Mouse (Mus musculus) left cerebral cortex, adult 2 months (tissue): ENCODE measurements around the gene Gm10518. TPM values are rescaled to one million over a fixed set of nuclear protein-coding genes. Genes with fewer than 3 reads are reported as not detected.
A peak's percentile ranks its signal among the peaks of the same experiment; 100 is the strongest.

Experiments used
- DNase-seq, 2 experiments: peaks; one replicate each; pipeline ENCODE4 v3.0.0; 2021 to 2022; ENCODE audit warnings: low spot score in 2 of 2, mixed read lengths in 1 of 2; ENCODE audit errors: extremely low spot score in 1 of 2
- H3K27ac ChIP-seq: fragments of 200-600 bp; 2 replicates; pipeline ENCODE4 v1.8.1; 2022
- H3K4me3 ChIP-seq: fragments of 200-600 bp; 2 replicates; pipeline ENCODE4 v1.8.1; 2022
- CTCF ChIP-seq: fragments of 200-600 bp; IDR thresholded peaks from 2 replicates; pipeline ENCODE4 v1.8.1; 2022; ENCODE audit warnings: antibody characterized with exemption, mild to moderate bottlenecking, moderate library complexity
- intact Hi-C: fragments of 180-260 bp; cut with DNase I; formaldehyde crosslinking; loops from one replicate; pipeline ENCODE4 v1.15.1; 2025
- long read RNA-seq, 2 experiments: library from polyadenylated mRNA; stranded (forward); transcript quantifications; one replicate each; pipeline ENCODE4 v2.0.0; 2021; ENCODE audit warnings: borderline mapping rate in 2 of 2
- total RNA-seq, 2 experiments: library from RNA; stranded (reverse); gene quantifications; 2 replicates each; pipeline ENCODE4 v1.2.3; 2021

The Gm10518 gene
- total RNA-seq = under 1 TPM in 1 of 2 experiments, not detected in 1; 0.26 TPM
- long read RNA-seq, experiment 1 = 0 reads
- long read RNA-seq, experiment 2 = 0 reads

- DNase-seq = peak; percentile 57 to 67
- intact Hi-C loops = loop anchor here (1.0 to 2.0 kb wide), 2 partner anchors 42 to 256 kb away; partner anchors contain the start of genes Cnst and Tfb2m
- H3K27ac ChIP-seq = peak within 1 kb of the TSS; percentile 95
- TF ChIP-seq CTCF = no peak
- H3K4me3 ChIP-seq = peak within 1 kb of the TSS; percentile 91
Observed at GRCm38 (mm10) chr1:179802610-179803512, at the start of gene Gm10518. Gm10518 (plus strand) TSS chr1:179803376.

GRCm38 (mm10) chr1:179756477-179756876, 46.7 kb upstream of the Gm10518 start:
- no peak for DNase-seq
- Histone ChIP-seq H3K27ac (no peak overlapping the region), H3K4me3 (no peak overlapping the region)
- intact Hi-C loops = no loop called here
- TF ChIP-seq CTCF = no peak

- TF ChIP-seq CTCF = no peak
Observed at GRCm38 (mm10) chr1:179760086-179760485, 43.1 kb upstream of the Gm10518 start.

GRCm38 (mm10) chr1:179760553-179760952, 42.6 kb upstream of the Gm10518 start:
- no peak for DNase-seq
- TF ChIP-seq CTCF = no peak
- intact Hi-C loops = loop anchor here (2.0 to 5.0 kb wide), 2 partner anchors 20 to 37 kb away; no protein-coding TSS in a partner anchor
- H3K27ac ChIP-seq = no peak overlapping the region
- no peak overlapping the region for H3K4me3 ChIP-seq

More at GRCm38 (mm10) chr1:179760086-179760485, 43.1 kb upstream of the Gm10518 start:
- intact Hi-C loops = loop anchor here (2.0 to 5.0 kb wide), 2 partner anchors 21 to 37 kb away; no protein-coding TSS in a partner anchor
- no peak for DNase-seq
- Histone ChIP-seq H3K27ac (no peak overlapping the region), H3K4me3 (no peak overlapping the region)

- Histone ChIP-seq H3K27ac (no peak overlapping the region), H3K4me3 (no peak overlapping the region)
- intact Hi-C loops = loop anchor here (10.0 kb wide), 1 partner anchor 1442 kb away; the partner anchor contains the start of gene Hnrnpu
- DNase-seq = no peak
- no peak for TF ChIP-seq CTCF
Observed at GRCm38 (mm10) chr1:179776831-179777230, 26.3 kb upstream of the Gm10518 start.

- no peak for DNase-seq
- intact Hi-C loops = no loop called here
- H3K4me3 ChIP-seq = no peak overlapping the region
- H3K27ac ChIP-seq = no peak overlapping the region
- TF ChIP-seq CTCF = no peak
Observed at GRCm38 (mm10) chr1:179784098-179784497, 19.1 kb upstream of the Gm10518 start.

GRCm38 (mm10) chr1:179785502-179785901, 17.7 kb upstream of the Gm10518 start:
- no peak for TF ChIP-seq CTCF
- intact Hi-C loops = loop anchor here (5.0 kb wide), 1 partner anchor 33 kb away; no protein-coding TSS in a partner anchor
- no peak overlapping the region for H3K4me3 ChIP-seq
- no peak for DNase-seq
- H3K27ac ChIP-seq = no peak overlapping the region

- no peak overlapping the region for H3K4me3 ChIP-seq
- DNase-seq = no peak
- TF ChIP-seq CTCF = no peak
- H3K27ac ChIP-seq = no peak overlapping the region
- intact Hi-C loops = loop anchor here (5.0 kb wide), 1 partner anchor 35 kb away; no protein-coding TSS in a partner anchor
Observed at GRCm38 (mm10) chr1:179787281-179787680, 15.9 kb upstream of the Gm10518 start.

- H3K27ac ChIP-seq = no peak overlapping the region
- peak; percentile 4; the same call in 1 of the 2 replicates for TF ChIP-seq CTCF
- DNase-seq = no peak
- H3K4me3 ChIP-seq = no peak overlapping the region
- intact Hi-C loops = loop anchor here (5.0 kb wide), 1 partner anchor 36 kb away; no protein-coding TSS in a partner anchor
Observed at GRCm38 (mm10) chr1:179798794-179799193, 4.4 kb upstream of the Gm10518 start.

GRCm38 (mm10) chr1:179803513-179804139, 450 bp downstream of the Gm10518 start, which contains the start of gene Ahctf1:
Ahctf1 (minus strand) TSS chr1:179803680.
- DNase-seq = peak; percentile 97 to 98
- TF ChIP-seq CTCF = peak; percentile 28
- intact Hi-C loops = loop anchor here (1.0 to 2.0 kb wide), 2 partner anchors 42 to 257 kb away; partner anchors contain the start of genes Cnst and Tfb2m
- H3K4me3 ChIP-seq = peak within 1 kb of the TSS; percentile 91
- H3K27ac ChIP-seq = peak within 1 kb of the TSS; percentile 95

GRCm38 (mm10) chr1:179804140-179804881, 1.1 kb downstream of the Gm10518 start:
- H3K27ac ChIP-seq = peak overlapping the region; percentile 85
- H3K4me3 ChIP-seq = peak overlapping the region; percentile 91
- DNase-seq = peak in 1 of 2 experiments; percentile 12
- intact Hi-C loops = no loop called here
- no peak for TF ChIP-seq CTCF
